Mouse (Mus musculus) cerebellum, postnatal 4 days (tissue): ENCODE results near the gene Tcf25.

Source experiments
- DNase-seq, 2 experiments: peaks; one replicate each; pipeline ENCODE4 v3.0.0; 2022; ENCODE audit warnings: low spot score in 2 of 2, mixed read lengths in 1 of 2

The Tcf25 gene

DNA sequence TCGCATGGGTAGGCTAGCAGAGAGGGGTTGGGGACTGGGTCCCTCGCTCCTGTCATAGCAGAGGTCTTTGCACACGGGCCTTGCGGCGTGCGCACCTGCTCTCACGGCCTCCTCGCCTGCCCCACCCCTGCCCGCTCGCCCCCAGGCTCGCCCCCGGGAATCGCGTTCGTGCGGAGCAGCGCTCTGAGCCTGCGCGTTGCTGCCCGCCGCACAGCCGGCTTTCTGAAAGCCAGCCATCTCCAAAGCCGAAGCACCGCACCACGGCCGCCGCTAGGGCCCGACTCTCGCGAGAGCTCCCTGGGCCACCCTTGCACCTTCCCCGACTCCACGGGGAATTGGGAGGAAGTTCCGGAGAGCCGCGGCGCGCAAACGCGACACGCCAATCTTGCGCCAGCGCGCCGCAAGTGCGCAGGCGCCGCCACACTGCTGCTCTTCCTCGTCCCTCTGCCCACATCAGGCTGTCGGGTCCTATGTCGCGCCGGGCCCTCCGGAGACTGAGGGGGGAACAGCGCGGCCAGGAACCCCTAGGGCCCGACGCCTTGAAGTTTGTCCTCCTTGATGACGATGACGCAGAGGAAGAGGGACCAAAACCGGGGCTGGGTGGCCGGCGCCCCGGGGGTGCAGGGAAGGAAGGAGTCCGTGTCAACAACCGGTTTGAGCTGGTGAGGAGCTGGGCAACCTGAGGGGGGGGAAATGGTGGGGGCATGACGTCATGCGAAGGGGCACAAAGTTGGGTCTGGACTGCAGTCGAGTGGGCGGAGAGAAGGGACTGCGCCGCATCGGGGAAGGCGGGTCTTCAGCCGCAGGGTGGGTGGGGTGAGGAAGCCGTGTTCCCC is at the start of gene Tcf25:
Tcf25 (plus strand) TSS at position 351 of the 836 bp plus-strand sequence.
- DNase-seq = peak; percentile 93 to 97

GRCm38 (mm10) chr8:123328552-123328951 is 45.0 kb upstream of the Tcf25 start:
- DNase-seq = no peak

DNA sequence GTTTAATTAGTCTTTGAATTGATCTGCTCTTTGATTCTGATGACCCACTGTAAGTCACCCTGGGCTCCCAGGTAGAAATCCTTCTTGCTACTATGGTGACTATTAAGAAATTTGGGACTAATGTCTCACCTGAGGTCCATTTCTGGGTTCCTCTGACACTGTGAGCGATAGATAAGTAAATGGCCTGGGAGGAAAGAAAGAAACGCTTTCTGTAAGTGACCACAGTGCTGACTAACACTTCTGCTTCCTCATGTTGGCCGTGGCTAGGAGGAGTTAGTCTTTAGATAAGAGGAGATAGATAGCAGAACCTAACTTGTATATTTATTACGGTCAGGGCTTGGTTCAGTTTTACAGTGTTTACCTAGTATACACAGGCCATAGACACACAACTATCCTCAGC is 44.2 kb upstream of the Tcf25 start:
- DNase-seq = no peak

DNA sequence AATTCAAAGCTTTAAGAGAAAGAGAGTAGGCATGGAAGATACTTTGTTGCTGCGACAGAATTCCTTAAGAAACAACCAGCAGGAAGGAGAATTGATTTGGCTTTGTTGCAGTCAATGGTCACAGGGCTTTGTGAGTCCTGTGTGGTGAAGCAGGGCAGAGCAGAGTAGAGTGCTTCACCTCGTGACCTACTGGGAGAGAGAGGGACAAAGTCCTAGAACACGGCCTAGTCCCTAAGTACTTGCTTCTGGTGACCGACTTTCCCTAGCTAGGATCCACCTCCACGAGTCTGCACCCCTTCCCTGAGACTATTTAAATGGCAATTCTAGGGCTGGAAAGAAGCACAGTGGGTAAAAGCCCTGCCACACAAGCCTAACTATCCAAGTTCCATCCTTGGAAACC is 43.6 kb upstream of the Tcf25 start:
- DNase-seq = no peak

DNA sequence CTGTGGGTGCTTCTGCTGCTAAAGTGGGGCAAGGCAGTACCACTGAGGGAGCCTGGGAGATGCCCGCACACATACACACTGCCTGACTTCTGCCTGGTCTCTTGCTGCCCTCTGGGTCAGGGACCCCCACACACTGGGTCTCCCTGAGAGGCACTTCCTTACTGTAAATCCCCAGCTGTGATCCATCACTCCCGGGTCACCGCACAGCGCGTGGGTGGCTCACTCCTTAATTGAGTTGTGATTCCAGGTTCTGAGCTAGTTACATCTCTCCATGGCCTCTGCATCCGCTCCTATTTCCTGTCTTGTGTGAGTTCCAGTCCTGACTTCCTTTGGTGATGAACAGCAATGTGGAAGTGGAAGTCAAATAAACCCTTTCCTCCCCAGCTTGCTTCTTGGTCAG is 42.9 kb upstream of the Tcf25 start:
- no peak for DNase-seq

- no peak for DNase-seq
These were observed 42.3 kb upstream of the Tcf25 start for GRCm38 (mm10) chr8:123331301-123331700.

- no peak for DNase-seq
These were observed 41.7 kb upstream of the Tcf25 start for GRCm38 (mm10) chr8:123331810-123332209.

GRCm38 (mm10) chr8:123332262-123333090 is 41.1 kb upstream of the Tcf25 start, which contains the start of gene Spire2:
Spire2 (plus strand) TSS chr8:123332713.
- peak; percentile 61 to 72 for DNase-seq

DNA sequence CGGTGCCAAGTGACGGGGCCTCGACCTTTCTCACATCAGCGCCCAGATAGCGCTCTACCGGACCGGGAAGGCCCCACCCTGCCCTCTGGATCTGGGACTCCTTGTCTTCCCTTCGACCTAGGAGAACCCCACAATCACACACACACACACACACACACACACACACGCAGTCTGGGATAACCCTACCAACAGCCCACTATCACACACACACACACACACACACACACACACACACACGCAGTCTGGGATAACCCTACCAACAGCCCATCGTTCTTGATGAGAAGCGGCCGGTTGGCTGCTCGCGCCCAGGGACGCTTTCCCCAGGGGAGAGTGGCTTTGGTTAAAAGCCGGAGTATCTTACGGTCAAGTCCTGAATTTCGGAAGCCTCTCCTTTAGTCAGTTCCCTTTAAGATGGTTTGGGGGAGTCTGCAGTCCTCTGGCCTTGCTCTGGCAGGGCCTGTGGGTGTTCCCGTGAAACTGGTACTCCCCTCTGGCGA is 40.4 kb upstream of the Tcf25 start:
- DNase-seq = peak in 1 of 2 experiments; percentile 27

DNA sequence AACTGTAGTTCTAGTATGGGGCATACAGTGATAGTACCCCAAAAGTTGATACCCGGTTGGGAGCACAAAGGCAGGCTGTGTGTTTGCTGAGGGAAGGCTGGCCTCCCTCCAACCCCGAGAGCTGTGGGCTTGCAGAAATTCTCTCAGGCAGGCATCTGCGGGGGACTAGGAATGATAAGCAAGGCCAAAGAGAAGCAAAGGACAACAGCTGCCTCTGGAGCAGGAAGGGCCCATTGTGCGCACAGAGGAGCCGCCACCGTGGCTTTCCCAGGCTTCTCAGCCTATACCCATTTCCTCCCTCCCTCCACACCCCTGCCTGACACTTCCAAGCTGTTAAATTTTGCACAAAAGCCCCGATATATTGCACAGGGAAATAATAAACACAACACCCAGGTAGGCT is 39.7 kb upstream of the Tcf25 start:
- DNase-seq = no peak

- DNase-seq = no peak
These were observed 39.1 kb upstream of the Tcf25 start for GRCm38 (mm10) chr8:123334467-123334866.

DNA sequence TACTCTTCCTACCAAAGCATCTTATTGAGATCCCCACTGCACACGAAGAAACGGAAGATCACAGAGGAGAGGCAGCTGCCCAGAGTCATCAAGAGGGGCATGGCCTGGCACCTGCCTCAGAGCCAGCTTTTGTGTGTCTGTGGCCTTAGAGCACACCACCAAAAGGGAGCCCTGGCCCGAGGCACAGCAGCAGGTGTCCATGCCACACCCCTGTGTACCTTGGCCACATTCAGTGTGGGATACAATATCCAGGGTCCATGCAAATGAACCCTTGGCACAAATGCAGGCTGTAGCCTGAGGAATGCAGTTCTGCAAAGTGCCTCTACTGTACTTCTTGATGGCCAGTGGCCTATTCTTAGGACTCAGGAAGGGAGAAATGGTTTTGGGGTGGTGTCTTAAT is 36.1 kb upstream of the Tcf25 start:
- DNase-seq = no peak

DNA sequence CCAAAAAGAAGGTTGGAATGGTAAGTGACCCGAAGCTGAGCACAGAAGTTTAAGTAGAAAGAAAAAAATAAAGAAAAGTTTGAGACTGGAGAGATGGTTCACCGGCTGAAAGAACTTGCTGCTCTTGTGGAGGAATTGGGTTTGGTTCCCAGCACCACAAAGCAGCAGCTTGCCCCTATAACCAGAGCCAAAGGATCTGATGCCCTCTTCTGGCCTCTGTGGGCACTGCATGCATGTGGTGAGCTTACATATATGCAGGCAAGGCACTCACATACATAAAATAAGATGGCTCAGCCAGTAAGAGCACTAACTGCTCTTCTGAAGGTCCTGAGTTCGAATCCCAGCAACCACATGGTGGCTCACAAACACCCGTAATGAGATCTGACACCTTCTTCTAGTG is 33.5 kb upstream of the Tcf25 start:
- no peak for DNase-seq

DNA sequence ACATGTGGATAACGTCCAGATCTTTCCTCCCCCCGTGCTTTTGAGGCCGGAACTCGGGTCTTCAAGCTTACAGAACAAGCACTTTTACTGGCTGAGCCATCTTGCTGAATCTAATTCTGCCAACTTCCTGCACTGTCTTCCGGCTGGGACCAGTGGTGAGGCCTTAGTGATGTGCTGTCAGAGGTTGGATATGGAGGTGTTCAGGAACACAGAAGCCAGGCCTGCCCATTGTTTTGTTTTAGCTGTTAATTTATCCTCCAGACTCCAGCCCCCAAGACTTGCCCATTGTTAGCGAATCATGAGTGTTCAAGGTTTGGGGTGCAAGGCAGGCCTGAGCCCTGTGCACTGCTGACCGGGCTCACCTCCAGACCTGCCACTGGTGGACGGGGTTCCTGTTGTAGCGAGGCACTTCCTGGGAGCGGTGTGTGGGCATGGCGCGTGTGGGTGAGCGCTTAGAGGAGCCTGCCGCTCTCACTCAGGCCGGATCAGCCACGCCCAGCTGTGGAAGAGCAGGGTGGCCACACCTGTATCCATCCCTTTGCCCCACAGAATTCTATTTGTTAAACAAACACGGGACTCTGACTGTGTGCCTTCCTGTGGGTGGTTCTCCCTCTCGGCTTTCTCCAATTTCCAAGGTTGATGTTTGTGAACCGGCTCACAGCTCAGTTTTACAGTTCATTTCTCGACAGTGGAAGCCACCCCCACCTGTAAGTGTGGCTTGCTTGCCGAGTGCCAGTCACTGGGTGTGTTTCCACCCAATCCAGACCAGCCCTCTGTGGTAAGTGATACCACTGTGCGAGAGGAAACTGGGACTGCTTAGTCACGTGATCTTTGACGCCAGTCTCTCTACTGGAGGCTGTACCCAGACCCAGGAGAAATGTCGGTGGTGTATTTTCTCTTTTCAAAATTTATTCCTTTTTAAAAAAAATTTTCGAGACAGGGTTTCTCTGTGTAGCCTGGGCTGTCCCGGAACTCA is 32.2 kb upstream of the Tcf25 start:
- no peak for DNase-seq

- no peak for DNase-seq
These were observed 31.3 kb upstream of the Tcf25 start for GRCm38 (mm10) chr8:123342253-123342652.

DNA sequence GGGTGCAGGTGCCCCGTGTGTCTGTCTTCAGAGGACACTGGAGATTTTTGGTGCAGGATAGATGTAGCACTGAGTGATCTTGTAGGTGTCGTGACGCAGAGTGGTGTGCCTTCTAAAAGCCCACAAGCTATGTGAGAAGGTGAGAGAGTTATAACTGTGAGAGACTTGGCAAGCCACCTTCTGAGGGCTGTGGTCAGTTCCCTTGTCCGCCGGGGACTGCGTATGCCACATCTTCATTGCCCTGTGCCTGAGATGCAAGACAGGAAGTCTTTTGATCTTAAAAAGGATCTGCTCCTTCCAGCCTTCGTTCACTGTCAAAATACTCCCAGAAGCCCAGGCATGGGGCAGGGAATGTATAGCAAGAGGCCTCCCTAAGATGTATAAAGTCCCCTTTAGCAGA is 30.6 kb upstream of the Tcf25 start:
- no peak for DNase-seq

DNA sequence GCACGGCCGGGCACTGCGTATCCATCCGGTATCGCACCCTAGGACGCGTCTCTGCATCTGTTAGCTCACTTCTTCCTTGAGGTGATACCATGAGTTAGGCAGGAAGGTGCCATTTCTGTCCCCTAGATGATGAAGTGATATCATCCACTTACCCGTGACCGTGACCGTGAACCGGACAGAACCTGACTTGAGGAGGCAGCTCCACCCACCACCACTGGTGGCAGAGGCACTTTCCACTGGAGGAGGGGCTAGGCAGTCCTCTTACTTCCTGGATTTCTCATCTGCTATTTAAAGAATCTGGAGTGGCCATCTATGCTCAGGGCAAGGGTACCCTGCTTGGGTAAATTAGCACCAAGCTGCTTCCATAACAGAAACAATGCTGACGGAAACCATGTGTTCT is 30.1 kb upstream of the Tcf25 start:
- DNase-seq = no peak

DNA sequence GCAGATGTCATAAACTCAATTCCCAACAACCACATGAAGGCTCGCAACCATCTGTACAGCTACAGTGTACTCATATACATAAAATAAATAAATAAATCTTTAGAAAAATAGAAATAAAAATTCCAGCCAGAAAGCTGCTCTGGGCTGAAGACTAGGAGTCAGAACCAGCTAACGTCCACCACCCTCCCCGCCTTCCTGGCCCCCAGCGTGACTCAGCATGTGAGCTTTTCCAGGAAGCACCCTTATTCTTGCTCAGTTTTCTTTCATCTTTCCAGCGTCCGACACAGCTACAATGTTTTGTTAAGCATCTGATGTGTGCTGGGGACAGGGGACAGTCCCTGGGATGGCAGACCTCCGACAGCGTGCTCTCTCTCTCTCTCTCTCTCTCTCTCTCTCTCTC is 28.4 kb upstream of the Tcf25 start:
- DNase-seq = no peak

DNA sequence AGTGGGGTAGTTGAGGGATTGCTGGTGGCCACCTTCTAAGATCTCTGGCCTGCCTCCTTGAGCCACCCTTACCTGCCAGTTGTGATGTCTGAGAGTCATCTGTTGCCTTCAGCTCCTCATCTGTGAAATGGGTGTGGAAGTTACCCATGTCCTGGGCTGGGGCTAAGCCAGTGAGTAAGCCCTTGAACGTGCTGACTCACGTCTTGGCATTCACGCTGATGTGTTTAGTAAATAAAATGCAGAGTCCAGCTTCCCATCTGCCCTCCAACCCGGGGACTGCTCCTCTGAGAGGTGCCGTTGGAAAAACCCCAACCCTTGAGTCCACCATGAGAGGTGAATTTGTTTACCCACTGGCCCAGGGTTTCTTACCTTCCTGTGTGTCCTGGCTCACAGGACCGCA is 27.7 kb upstream of the Tcf25 start:
- DNase-seq = no peak

GRCm38 (mm10) chr8:123347293-123347692 is 26.3 kb upstream of the Tcf25 start:
- no peak for DNase-seq

DNA sequence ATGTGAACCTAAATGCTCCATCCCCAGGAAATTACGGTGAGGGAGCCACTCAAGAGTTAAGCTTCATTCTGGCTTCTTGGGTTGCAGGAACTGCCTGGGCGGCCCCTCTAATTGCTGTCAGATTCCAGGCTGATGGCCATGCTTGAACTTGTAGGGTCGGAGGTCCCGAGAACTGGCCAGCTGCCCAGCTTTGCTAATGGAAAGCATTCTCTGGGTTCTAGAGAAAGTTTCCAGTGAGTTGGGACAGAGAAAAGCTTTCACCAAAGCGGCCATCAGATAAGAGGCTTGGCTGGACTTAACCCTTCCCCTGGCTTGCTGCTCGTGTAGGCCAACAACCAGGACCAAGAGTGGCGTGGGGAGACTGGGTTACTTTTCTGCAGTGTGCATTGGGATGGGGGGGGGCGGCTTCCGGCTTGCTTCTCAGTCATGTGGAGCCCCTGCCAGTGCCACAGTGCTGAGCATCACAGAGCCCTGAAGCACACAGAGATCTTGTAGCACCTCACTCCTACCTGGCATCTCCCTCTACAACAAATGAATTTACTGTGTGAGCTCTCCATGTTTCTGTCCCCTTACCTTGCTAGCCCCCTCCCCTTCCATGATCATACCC is 25.2 kb upstream of the Tcf25 start:
- DNase-seq = peak in 1 of 2 experiments; percentile 61
